Mouse (Mus musculus): ENCODE results near the gene Fam186b. TPM values are rescaled to one million over a fixed set of nuclear protein-coding genes. Genes with fewer than 3 reads are reported as not detected.

Gene Fam186b
- polyA plus RNA-seq, 1 experiment, result 0.06 TPM

GRCm38 (mm10) chr15:99310617-99311016, 14.9 kb upstream of the Fam186b start:
- Histone ChIP-seq H3K4me2 (ENCODE audit: low read depth) (no peak overlapping the region), H3K27me3 (ENCODE audit: control insufficient read depth, insufficient read depth, insufficient read length) (no peaks in the 10 kb centered on the region), H3ac (ENCODE audit: control insufficient read depth, insufficient read length) (no peak overlapping the region), H3K4me3 (no peak overlapping the region), H3K36me3 (ENCODE audit: control insufficient read depth, insufficient read depth) (peaks cover 75% of the 10 kb centered on the region), H3K79me2 (ENCODE audit: control insufficient read depth, insufficient read depth) (no peaks in the 10 kb centered on the region)
- TF ChIP-seq TCF12 (IDR thresholded peaks at IDR 0.05; ENCODE audit: insufficient read depth, poor library complexity, severe bottlenecking), result no peak
- TF ChIP-seq MYOD1 (IDR thresholded peaks at IDR 0.05; ENCODE audit: control insufficient read depth in 1 of 3, insufficient read length in 2 of 3, low read depth in 2 of 3), result no peak
- TF ChIP-seq POLR2A (IDR thresholded peaks at IDR 0.05; ENCODE audit: insufficient read length, low read depth), result peak; percentile 48
- no peak for TF ChIP-seq MAX (IDR thresholded peaks at IDR 0.05; ENCODE audit: low read depth)
- peak; percentile 90 for TF ChIP-seq POLR2AphosphoS2 (IDR thresholded peaks at IDR 0.05; ENCODE audit: insufficient read length, low read depth)

- Histone ChIP-seq H3K79me2 (ENCODE audit: control insufficient read depth, insufficient read depth) (no peaks in the 10 kb centered on the region), H3K4me2 (ENCODE audit: low read depth) (no peak overlapping the region), H3K36me3 (ENCODE audit: control insufficient read depth, insufficient read depth) (peaks cover 72% of the 10 kb centered on the region), H3K27me3 (ENCODE audit: control insufficient read depth, insufficient read depth, insufficient read length) (no peaks in the 10 kb centered on the region), H3ac (ENCODE audit: control insufficient read depth, insufficient read length) (no peak overlapping the region), H3K4me3 (no peak overlapping the region)
- TF ChIP-seq POLR2AphosphoS2 (IDR thresholded peaks at IDR 0.05; ENCODE audit: insufficient read length, low read depth), result peak; percentile 62
- TF ChIP-seq MAX (IDR thresholded peaks at IDR 0.05; ENCODE audit: low read depth), result no peak
- peak; percentile 27 for TF ChIP-seq POLR2A (IDR thresholded peaks at IDR 0.05; ENCODE audit: insufficient read length, low read depth)
These were observed 13.9 kb upstream of the Fam186b start for GRCm38 (mm10) chr15:99309549-99309948.

- TF ChIP-seq POLR2AphosphoS2 (IDR thresholded peaks at IDR 0.05; ENCODE audit: insufficient read length, low read depth), result peak; percentile 37
- no peak for TF ChIP-seq CEBPB (IDR thresholded peaks at IDR 0.05; ENCODE audit: insufficient read depth, poor library complexity, severe bottlenecking)
- no peak for TF ChIP-seq TCF12 (IDR thresholded peaks at IDR 0.05; ENCODE audit: insufficient read depth, poor library complexity, severe bottlenecking)
- TF ChIP-seq POLR2A (IDR thresholded peaks at IDR 0.05; ENCODE audit: insufficient read length, low read depth), result peak; percentile 5
- TF ChIP-seq USF1 (IDR thresholded peaks at IDR 0.05; ENCODE audit: low read depth), result no peak
- no peak for TF ChIP-seq REST (IDR thresholded peaks at IDR 0.05; ENCODE audit: insufficient read depth, insufficient read length)
- Histone ChIP-seq H3K4me2 (ENCODE audit: low read depth) (no peak overlapping the region), H3ac (ENCODE audit: control insufficient read depth, insufficient read length) (no peak overlapping the region), H3K27me3 (ENCODE audit: control insufficient read depth, insufficient read depth, insufficient read length) (no peaks in the 10 kb centered on the region), H3K79me2 (ENCODE audit: control insufficient read depth, insufficient read depth) (no peaks in the 10 kb centered on the region), H3K4me3 (no peak overlapping the region), H3K36me3 (ENCODE audit: control insufficient read depth, insufficient read depth) (peaks cover 64% of the 10 kb centered on the region)
These were observed 11.8 kb upstream of the Fam186b start for GRCm38 (mm10) chr15:99307476-99307875.

- H3K4me2 ChIP-seq (ENCODE audit: low read depth), result peak overlapping the region; percentile 89
- no peak for TF ChIP-seq USF1 (IDR thresholded peaks at IDR 0.05; ENCODE audit: low read depth)
- no peak for TF ChIP-seq E2F4 (IDR thresholded peaks at IDR 0.05; ENCODE audit: insufficient read depth)
- H3ac ChIP-seq (ENCODE audit: control insufficient read depth, insufficient read length), result no peak overlapping the region
- no peaks in the 10 kb centered on the region for H3K79me2 ChIP-seq (ENCODE audit: control insufficient read depth, insufficient read depth)
- H3K36me3 ChIP-seq (ENCODE audit: control insufficient read depth, insufficient read depth), result no peaks in the 10 kb centered on the region
- H3K27me3 ChIP-seq (ENCODE audit: control insufficient read depth, insufficient read depth, insufficient read length), result no peaks in the 10 kb centered on the region
- peak overlapping the region; percentile 46 for H3K4me3 ChIP-seq
These were observed 525 bp upstream of the Fam186b start for GRCm38 (mm10) chr15:99296213-99296612.

- H3ac ChIP-seq (ENCODE audit: control insufficient read depth, insufficient read length), result peak within 1 kb of the TSS; percentile 19
- peak within 1 kb of the TSS; percentile 89 for H3K4me2 ChIP-seq (ENCODE audit: low read depth)
- H3K4me3 ChIP-seq, result peak within 1 kb of the TSS; percentile 46
- H3K27me3 ChIP-seq (ENCODE audit: control insufficient read depth, insufficient read depth, insufficient read length), result no peaks in the 10 kb centered on the region
- H3K36me3 ChIP-seq (ENCODE audit: control insufficient read depth, insufficient read depth), result no peaks in the 10 kb centered on the region
- no peaks in the 10 kb centered on the region for H3K79me2 ChIP-seq (ENCODE audit: control insufficient read depth, insufficient read depth)
- TF ChIP-seq TCF12 (IDR thresholded peaks at IDR 0.05; ENCODE audit: insufficient read depth, poor library complexity, severe bottlenecking) (no peak), MYOD1 (IDR thresholded peaks at IDR 0.05; ENCODE audit: control insufficient read depth in 1 of 3, insufficient read length in 2 of 3, low read depth in 2 of 3) (peak in 2 of 3 experiments; percentile 39 to 81), USF1 (IDR thresholded peaks at IDR 0.05; ENCODE audit: low read depth) (no peak), MYOG (IDR thresholded peaks at IDR 0.05; ENCODE audit: control insufficient read depth in 1 of 3, insufficient read depth in 1 of 3, insufficient read length in 2 of 3, low read depth in 2 of 3) (peak; percentile 49 to 85 (median 66)), CEBPB (IDR thresholded peaks at IDR 0.05; ENCODE audit: insufficient read depth, poor library complexity, severe bottlenecking) (no peak), E2F4 (IDR thresholded peaks at IDR 0.05; ENCODE audit: insufficient read depth) (no peak), REST (IDR thresholded peaks at IDR 0.05; ENCODE audit: insufficient read depth, insufficient read length) (no peak), POLR2A (IDR thresholded peaks at IDR 0.05; ENCODE audit: insufficient read length, low read depth) (peak; percentile 97), SRF (IDR thresholded peaks at IDR 0.05; ENCODE audit: control insufficient read depth, insufficient read length, low read depth) (peak; percentile 16), POLR2AphosphoS2 (IDR thresholded peaks at IDR 0.05; ENCODE audit: insufficient read length, low read depth) (peak; percentile 97), MAX (IDR thresholded peaks at IDR 0.05; ENCODE audit: low read depth) (no peak), TCF3 (IDR thresholded peaks at IDR 0.05; ENCODE audit: insufficient read length, low read depth) (no peak)
These were observed 794 bp downstream of the Fam186b start, which contains the start of gene Prpf40b for GRCm38 (mm10) chr15:99294813-99295374. TSS of gene Prpf40b (plus strand) at chr15:99295087.
